Mouse (Mus musculus) CH12.LX (cell line): ENCODE measurements around the gene Etv2. TPM values are rescaled to one million over a fixed set of nuclear protein-coding genes. Genes with fewer than 3 reads are reported as not detected.

Experiments used
- DNase-seq: peaks from one replicate; pipeline ENCODE4 v3.0.0-alpha.2; 2013; ENCODE audit errors: extremely low read depth
- H3K27ac ChIP-seq: 2 replicates; pipeline ENCODE4 v1.5.1; 2012; ENCODE audit warnings: low read depth, mild to moderate bottlenecking, control low read depth, moderate library complexity; ENCODE audit not compliant: insufficient read depth
- H3K27me3 ChIP-seq: replicated peaks from 2 replicates; pipeline ENCODE3; 2012; ENCODE audit warnings: inconsistent platforms
- H3K36me3 ChIP-seq, 2 experiments: replicated peaks in 1 of 2; 2 replicates each; pipeline versions ENCODE3 to v1.6.1; 2012; ENCODE audit warnings: inconsistent platforms in 1 of 2, low read length in 1 of 2, mild to moderate bottlenecking in 1 of 2, mixed read lengths in 1 of 2, moderate library complexity in 1 of 2; ENCODE audit not compliant: control insufficient read depth in 1 of 2, insufficient read depth in 1 of 2
- H3K4me1 ChIP-seq, 2 experiments: 2 replicates each; pipeline ENCODE4 v1.6.1; 2012; ENCODE audit warnings: inconsistent platforms in 1 of 2, moderate library complexity in 1 of 2; ENCODE audit not compliant: insufficient read depth in 2 of 2, control insufficient read depth in 1 of 2
- H3K4me2 ChIP-seq: 2 replicates; pipeline ENCODE4 v1.6.1; 2012; ENCODE audit warnings: low read depth, mild to moderate bottlenecking, control low read depth; ENCODE audit not compliant: poor library complexity, insufficient read depth, severe bottlenecking
- H3K4me3 ChIP-seq, 3 experiments: fragments of 150-350 bp in 1 of 3; sonication (generic) in 1 of 3; replicated peaks in 1 of 3; 2 replicates each; pipeline versions ENCODE3 to v1.5.1; 2011 to 2012; ENCODE audit warnings: low read depth in 2 of 3, low read length in 2 of 3, mild to moderate bottlenecking in 2 of 3, moderate library complexity in 2 of 3, control low read depth in 1 of 3, improper control_type of control experiment in 1 of 3, inconsistent platforms in 1 of 3, mixed read lengths in 1 of 3; ENCODE audit not compliant: poor library complexity in 1 of 3
- H3K79me2 ChIP-seq: replicated peaks from 2 replicates; pipeline ENCODE4 v1.6.1; 2012; ENCODE audit warnings: mild to moderate bottlenecking, moderate library complexity; ENCODE audit not compliant: control insufficient read depth, poor library complexity, insufficient read depth, severe bottlenecking; ENCODE audit errors: extremely low read depth
- H3K9ac ChIP-seq: 2 replicates; pipeline ENCODE4 v1.6.1; 2012; ENCODE audit warnings: low read depth, mild to moderate bottlenecking, control low read depth, moderate library complexity; ENCODE audit not compliant: insufficient read depth
- H3K9me3 ChIP-seq: replicated peaks from 2 replicates; pipeline ENCODE3; 2012; ENCODE audit warnings: low read length, inconsistent platforms, mixed read lengths
- BHLHE40 ChIP-seq: IDR thresholded peaks from 2 replicates; pipeline ENCODE4 v1.6.1; 2011; ENCODE audit warnings: mild to moderate bottlenecking, low read depth, low read length, improper control_type of control experiment
- CHD2 ChIP-seq: IDR thresholded peaks from 2 replicates; pipeline ENCODE4 v1.6.1; 2011; ENCODE audit warnings: low read length, improper control_type of control experiment
- E2F4 ChIP-seq: IDR thresholded peaks from 2 replicates; pipeline ENCODE4 v1.6.1; 2011; ENCODE audit warnings: low read depth, low read length, improper control_type of control experiment; ENCODE audit not compliant: insufficient replicate concordance
- ELF1 ChIP-seq: IDR thresholded peaks from 2 replicates; pipeline ENCODE4 v1.6.1; 2014; ENCODE audit warnings: low read depth, mild to moderate bottlenecking, inconsistent platforms, low read length, improper control_type of control experiment
- EP300 ChIP-seq: IDR thresholded peaks from 2 replicates; pipeline ENCODE4 v1.6.1; 2011; ENCODE audit warnings: low read length, improper control_type of control experiment
- ETS1 ChIP-seq: conservative IDR thresholded peaks from 2 replicates; pipeline ENCODE4 v1.6.1; 2012; ENCODE audit warnings: low read depth, mild to moderate bottlenecking, inconsistent platforms, low read length, improper control_type of control experiment, moderate library complexity
- GABPA ChIP-seq: IDR thresholded peaks from 2 replicates; pipeline ENCODE4 v1.6.1; 2012; ENCODE audit warnings: low read depth, low read length, improper control_type of control experiment, inconsistent platforms; ENCODE audit not compliant: insufficient replicate concordance
- IRF4 ChIP-seq: IDR thresholded peaks from 2 replicates; pipeline ENCODE4 v1.6.1; 2014; ENCODE audit warnings: low read depth, mild to moderate bottlenecking, inconsistent platforms, low read length, improper control_type of control experiment
- KAT2A ChIP-seq: IDR thresholded peaks from 2 replicates; pipeline ENCODE4 v1.6.1; 2012; ENCODE audit warnings: low read length, improper control_type of control experiment, inconsistent platforms; ENCODE audit not compliant: insufficient replicate concordance
- MAX ChIP-seq: IDR thresholded peaks from 2 replicates; pipeline ENCODE4 v1.6.1; 2011; ENCODE audit warnings: low read length, improper control_type of control experiment
- MAZ ChIP-seq: IDR thresholded peaks from 2 replicates; pipeline ENCODE4 v1.6.1; 2012; ENCODE audit warnings: low read depth, mild to moderate bottlenecking, inconsistent platforms, low read length, improper control_type of control experiment, moderate library complexity
- MXI1 ChIP-seq: IDR thresholded peaks from 2 replicates; pipeline ENCODE4 v1.6.1; 2011; ENCODE audit warnings: mild to moderate bottlenecking, low read depth, low read length, improper control_type of control experiment
- NELFE ChIP-seq: IDR thresholded peaks from 2 replicates; pipeline ENCODE4 v1.6.1; 2011; ENCODE audit warnings: low read depth, low read length, improper control_type of control experiment
- NRF1 ChIP-seq: IDR thresholded peaks from 2 replicates; pipeline ENCODE4 v1.6.1; 2014; ENCODE audit warnings: low read depth, mild to moderate bottlenecking, inconsistent platforms, low read length, improper control_type of control experiment, moderate library complexity
- POLR2A ChIP-seq: IDR thresholded peaks from 2 replicates; pipeline ENCODE4 v1.6.1; 2011; ENCODE audit warnings: low read depth, mild to moderate bottlenecking, improper control_type of control experiment, low read length
- RAD21 ChIP-seq: IDR thresholded peaks from 2 replicates; pipeline ENCODE4 v1.6.1; 2011; ENCODE audit warnings: low read depth, mild to moderate bottlenecking, low read length, improper control_type of control experiment, moderate library complexity
- RCOR1 ChIP-seq: conservative IDR thresholded peaks from 2 replicates; pipeline ENCODE4 v1.6.1; 2012; ENCODE audit warnings: low read depth, mild to moderate bottlenecking, inconsistent platforms, low read length, improper control_type of control experiment
- SMC3 ChIP-seq: IDR thresholded peaks from 2 replicates; pipeline ENCODE4 v1.6.1; 2011; ENCODE audit warnings: low read depth, low read length, improper control_type of control experiment
- TBP ChIP-seq: conservative IDR thresholded peaks from 2 replicates; pipeline ENCODE4 v1.6.1; 2011; ENCODE audit warnings: low read depth, low read length, improper control_type of control experiment
- TCF12 ChIP-seq: IDR thresholded peaks from 2 replicates; pipeline ENCODE4 v1.6.1; 2014; ENCODE audit warnings: low read depth, mild to moderate bottlenecking, inconsistent platforms, low read length, improper control_type of control experiment
- USF1 ChIP-seq: IDR thresholded peaks from 2 replicates; pipeline ENCODE4 v1.6.1; 2014; ENCODE audit warnings: low read depth, mild to moderate bottlenecking, inconsistent platforms, low read length, improper control_type of control experiment
- USF2 ChIP-seq: conservative IDR thresholded peaks from 2 replicates; pipeline ENCODE4 v1.6.1; 2011; ENCODE audit warnings: low read depth, low read length, improper control_type of control experiment
- ZC3H11A ChIP-seq: IDR thresholded peaks from 2 replicates; pipeline ENCODE4 v1.6.1; 2012; ENCODE audit warnings: low read depth, mild to moderate bottlenecking, inconsistent platforms, low read length, improper control_type of control experiment
- ZKSCAN1 ChIP-seq: IDR thresholded peaks from 2 replicates; pipeline ENCODE4 v1.6.1; 2012; ENCODE audit warnings: low read depth, inconsistent platforms, low read length, improper control_type of control experiment, borderline replicate concordance
- ZMIZ1 ChIP-seq: IDR thresholded peaks from 2 replicates; pipeline ENCODE4 v1.6.1; 2012; ENCODE audit warnings: low read depth, mild to moderate bottlenecking, inconsistent platforms, low read length, improper control_type of control experiment
- dilution Hi-C: fragments of 300-500 bp; cut with MboI; formaldehyde crosslinking; loops from 2 replicates; pipeline ENCODE4 v1.14.3; 2020; ENCODE audit warnings: low sequenced_read_pairs; ENCODE audit not compliant: extremely low pct_unique_long_range_greater_than_20kb, extremely low pct_ligation_motif_present
- in situ Hi-C: fragments of 300-500 bp; cut with MboI; formaldehyde crosslinking; loops from 3 replicates; pipeline ENCODE4 v1.14.3; 2019; ENCODE audit warnings: low sequenced_read_pairs, low pct_ligation_motif_present, low pct_unique_long_range_greater_than_20kb, mixed read lengths
- polyA plus RNA-seq: library from polyadenylated mRNA; unstranded; fragments of >175 nt; gene quantifications from 2 replicates; pipeline ENCODE4 v1.2.1, GENCODE M21; 2012; ENCODE audit warnings: low read depth; ENCODE audit not compliant: insufficient read length
- total RNA-seq, 2 experiments: library from RNA; depleted of rRNA; stranded (reverse); fragments of 300-350 nt in 1 of 2; fragments of >200 nt in 1 of 2; gene quantifications; 2 replicates each; pipeline ENCODE4 v1.2.3; 2012 to 2014

Gene Etv2
- total and polyA plus RNA-seq, 3 experiments = not detected

DNA sequence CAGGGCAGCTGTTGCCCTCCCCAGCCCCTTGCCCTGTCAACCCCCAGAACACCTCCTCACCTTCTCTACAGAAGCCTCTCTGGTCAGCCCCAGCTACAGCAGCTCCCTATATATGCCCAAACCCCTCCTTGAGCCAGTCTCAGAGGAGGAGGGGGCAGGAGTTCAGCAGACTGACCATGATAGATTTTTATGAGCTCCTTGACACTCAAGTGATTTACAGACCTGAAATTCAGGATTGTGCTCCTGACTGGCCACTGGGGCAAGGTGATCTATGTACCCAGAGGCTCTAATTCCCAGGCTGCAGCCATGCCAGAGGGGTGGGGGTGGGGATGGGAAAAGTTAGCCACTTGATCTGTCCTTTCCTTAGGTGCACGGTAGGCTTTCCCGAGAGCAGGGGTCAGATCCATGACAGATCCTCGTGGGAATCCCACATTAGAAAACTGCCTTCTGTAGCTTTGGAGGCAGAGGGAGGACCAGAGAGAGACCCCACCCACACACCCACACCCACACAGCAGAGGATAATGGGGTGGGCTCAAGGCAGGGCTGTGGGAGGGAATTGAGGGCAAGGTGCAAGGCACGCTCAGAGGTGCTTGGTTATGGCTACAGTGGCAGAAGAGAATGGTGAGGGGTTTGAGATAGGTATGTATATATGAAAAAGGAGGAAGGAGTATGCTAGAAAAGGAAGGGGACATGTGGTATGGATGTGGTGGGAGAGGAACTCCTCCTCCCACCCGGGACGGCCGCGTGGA lies 22.8 kb downstream of the Etv2 start, which contains the start of gene Upk1a:
Gene Upk1a (minus strand): TSS at position 194 of the 749 bp plus-strand sequence.
- Histone ChIP-seq H3K9ac (no peak within 1 kb of the TSS), H3K79me2 (no peaks in the 10 kb centered on the region), H3K27me3 (no peaks in the 10 kb centered on the region), H3K9me3 (no peaks in the 10 kb centered on the region), H3K27ac (no peak within 1 kb of the TSS), H3K4me1 (peaks cover 2 to 28% of the 10 kb centered on the region in 2 experiments; a peak in 3 of 4 replicates), H3K4me2 (no peak within 1 kb of the TSS)
- in situ Hi-C loops = no loop called here
- no peak for DNase-seq
- TF ChIP-seq ELF1 (no peak), MAX (no peak), ETS1 (no peak), USF1 (no peak), MXI1 (no peak), MAZ (no peak), IRF4 (no peak), EP300 (no peak), ZKSCAN1 (no peak), NELFE (no peak), RCOR1 (no peak), SMC3 (no peak), POLR2A (no peak), USF2 (no peak), E2F4 (no peak), TCF12 (no peak)
- TF ChIP-seq, all 38 proteins: peak for 0
- dilution Hi-C loops = no loop called here
- Histone ChIP-seq H3K4me3 (no peak within 1 kb of the TSS), H3K36me3 (peaks cover 19 to 38% of the 10 kb centered on the region in 2 experiments)

DNA sequence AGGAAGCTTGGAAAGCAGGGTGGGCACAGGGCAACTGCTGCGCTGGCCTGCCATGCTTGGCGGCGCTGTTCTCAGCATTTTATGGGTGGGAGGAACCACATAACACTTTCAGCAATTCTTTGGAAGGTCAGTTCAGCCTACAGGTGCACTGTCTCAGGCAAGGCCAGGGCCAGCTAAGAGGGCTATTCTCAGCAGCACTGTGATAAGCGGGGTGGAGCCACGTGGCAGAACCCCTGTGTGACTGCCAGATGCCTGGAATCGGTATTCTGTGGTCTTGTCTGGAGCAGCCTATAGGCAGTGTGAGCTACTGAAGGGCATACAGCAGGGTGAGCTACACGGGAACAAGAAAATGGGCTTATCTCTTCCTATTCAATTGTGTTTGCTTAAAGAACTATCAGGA lies 25.6 kb downstream of the Etv2 start:
- Histone ChIP-seq H3K4me3 (no peak overlapping the region), H3K36me3 (peaks cover 0 to 12% of the 10 kb centered on the region in 2 experiments), H3K79me2 (no peaks in the 10 kb centered on the region), H3K9ac (no peak overlapping the region), H3K9me3 (no peaks in the 10 kb centered on the region), H3K27ac (no peak overlapping the region), H3K4me2 (no peak overlapping the region)
- DNase-seq = no peak
- in situ Hi-C loops = no loop called here
- TF ChIP-seq BHLHE40 (no peak), EP300 (no peak), USF2 (no peak), TBP (no peak), ZKSCAN1 (no peak), TCF12 (no peak), E2F4 (no peak), GABPA (no peak), ZMIZ1 (no peak), CHD2 (no peak), KAT2A (no peak), ZC3H11A (no peak), NRF1 (no peak), IRF4 (no peak), RAD21 (no peak), POLR2A (no peak)
- TF ChIP-seq, all 38 proteins: peak for 0
- Histone ChIP-seq H3K27me3 (no peaks in the 10 kb centered on the region), H3K4me1 (peaks cover 8 to 31% of the 10 kb centered on the region in 2 experiments)
- dilution Hi-C loops = no loop called here
